Mouse (Mus musculus) heart, postnatal 14 days (tissue): Measurements from ENCODE around the gene Vps8. TPM values are rescaled to one million over a fixed set of nuclear protein-coding genes. Genes with fewer than 3 reads are reported as not detected.
"Not testable (repeated sequence)": the region's sequence is repeated elsewhere in the genome, so short reads cannot be mapped to it uniquely, and the experiment has no call there.

Source experiments
- DNase-seq, 2 experiments: peaks; one replicate each; pipeline ENCODE4 v3.0.0; 2021 to 2022
- intact Hi-C: fragments of 180-260 bp; cut with DNase I; formaldehyde crosslinking; loops from one replicate; pipeline ENCODE4 v1.15.1; 2025
- total RNA-seq, 2 experiments: library from RNA; stranded (reverse); gene quantifications; 2 replicates each; pipeline ENCODE4 v1.2.3; 2021

Gene Vps8
- total RNA-seq, 2 experiments from 2014 or later: 17.5 to 18.9 TPM

GRCm38 (mm10) chr16:21644066-21644561, 221.2 kb downstream of the Vps8 start:
- DNase-seq: peak; percentile 74 to 80
- intact Hi-C loops: loop anchor here (5.0 kb wide), 1 partner anchor 48 kb away; the partner anchor contains the start of gene 2510009E07Rik

- DNase-seq: no peak
- intact Hi-C loops: loop anchor here (5.0 kb wide), 1 partner anchor 48 kb away; the partner anchor contains the start of gene 2510009E07Rik
These were observed 221.7 kb downstream of the Vps8 start for GRCm38 (mm10) chr16:21644574-21644973.

- DNase-seq: peak; percentile 37 to 62
- intact Hi-C loops: no loop called here
These were observed 223.0 kb downstream of the Vps8 start for GRCm38 (mm10) chr16:21645915-21646314.

- intact Hi-C loops: no loop called here
These were observed 223.6 kb downstream of the Vps8 start for GRCm38 (mm10) chr16:21646496-21646895.

GRCm38 (mm10) chr16:21648800-21649199, 225.9 kb downstream of the Vps8 start:
- no peak for DNase-seq
- intact Hi-C loops: no loop called here

More at GRCm38 (mm10) chr16:21646496-21646895, 223.6 kb downstream of the Vps8 start:
- no peak for DNase-seq

- intact Hi-C loops: no loop called here
- DNase-seq: no peak
These were observed 227.4 kb downstream of the Vps8 start for GRCm38 (mm10) chr16:21650289-21650688.

GRCm38 (mm10) chr16:21651161-21651560, 228.2 kb downstream of the Vps8 start:
- intact Hi-C loops: no loop called here

GRCm38 (mm10) chr16:21653151-21653550, 230.2 kb downstream of the Vps8 start:
- intact Hi-C loops: no loop called here
- DNase-seq: no peak

More at GRCm38 (mm10) chr16:21651161-21651560, 228.2 kb downstream of the Vps8 start:
- no peak for DNase-seq

- intact Hi-C loops: no loop called here
- no peak for DNase-seq
These were observed 231.5 kb downstream of the Vps8 start for GRCm38 (mm10) chr16:21654384-21654783.

- peak in 1 of 2 experiments; percentile 12 for DNase-seq
These were observed 232.4 kb downstream of the Vps8 start for GRCm38 (mm10) chr16:21655291-21655690.

GRCm38 (mm10) chr16:21655961-21656360, 233.0 kb downstream of the Vps8 start:
- no peak for DNase-seq
- intact Hi-C loops: loop anchor here (5.0 kb wide), 1 partner anchor 36 kb away; the partner anchor contains the start of gene 2510009E07Rik

More at GRCm38 (mm10) chr16:21655291-21655690, 232.4 kb downstream of the Vps8 start:
- intact Hi-C loops: loop anchor here (5.0 kb wide), 1 partner anchor 37 kb away; the partner anchor contains the start of gene 2510009E07Rik

- no peak for DNase-seq
- intact Hi-C loops: no loop called here
These were observed 241.9 kb downstream of the Vps8 start for GRCm38 (mm10) chr16:21664633-21665363.

- intact Hi-C loops: no loop called here
- no peak for DNase-seq
These were observed 242.6 kb downstream of the Vps8 start for GRCm38 (mm10) chr16:21665423-21665986.

- intact Hi-C loops: no loop called here
- no peak for DNase-seq
These were observed 249.0 kb downstream of the Vps8 start for GRCm38 (mm10) chr16:21671878-21672277.

- DNase-seq: not testable (repeated sequence)
These were observed 250.1 kb downstream of the Vps8 start for GRCm38 (mm10) chr16:21673046-21673445.

GRCm38 (mm10) chr16:21673651-21674050, 250.7 kb downstream of the Vps8 start:
- intact Hi-C loops, DNase-seq: not testable (repeated sequence)

More at GRCm38 (mm10) chr16:21673046-21673445, 250.1 kb downstream of the Vps8 start:
- intact Hi-C loops: not testable (repeated sequence)

GRCm38 (mm10) chr16:21676791-21677190, 253.9 kb downstream of the Vps8 start:
- intact Hi-C loops: no loop called here
- DNase-seq: no peak

GRCm38 (mm10) chr16:21687406-21687805, 264.5 kb downstream of the Vps8 start:
- DNase-seq: no peak
- intact Hi-C loops: no loop called here

- intact Hi-C loops: no loop called here
- DNase-seq: no peak
These were observed 266.2 kb downstream of the Vps8 start for GRCm38 (mm10) chr16:21689141-21689540.

GRCm38 (mm10) chr16:21690216-21690755, 267.4 kb downstream of the Vps8 start:
- intact Hi-C loops: loop anchor here (5.0 to 10.0 kb wide), 3 partner anchors 33 to 975 kb away; partner anchors contain the start of genes Clcn2 and Polr2h

More at GRCm38 (mm10) chr16:21690216-21690755, 267.4 kb downstream of the Vps8 start:
- DNase-seq: no peak
